Mouse (Mus musculus) midbrain, embryonic 11.5 days (tissue): ENCODE measurements at regions not wholly inside any gene's neighbourhood (a gene's known extent, or its start where the extent isn't known, plus 50 kb on each side); places are given as distances from the start of the nearest gene placed in this dataset.
A peak's percentile ranks its signal among the peaks of the same experiment; 100 is the strongest.
"Not testable (repeated sequence)": the region's sequence is repeated elsewhere in the genome, so short reads cannot be mapped to it uniquely, and the experiment has no call there.

ENCODE experiments used
- ATAC-seq: fragments of 200-750 bp; cut with Nextera tagmentation; 2 replicates; pipeline ENCODE4 v1.8.0; 2017; ENCODE audit warnings: moderate TSS enrichment, moderate library complexity; ENCODE audit not compliant: low FRiP score
- DNase-seq: peaks from one replicate; pipeline ENCODE4 v3.0.0; 2015; ENCODE audit warnings: low spot score; ENCODE audit errors: missing footprints
- H3K27ac ChIP-seq: fragments of 300-500 bp; sonication (generic); 2 replicates; pipeline ENCODE4 v1.5.1; 2014; ENCODE audit warnings: low read depth, low read length
- H3K27me3 ChIP-seq: fragments of 300-500 bp; sonication (generic); 2 replicates; pipeline ENCODE4 v1.6.1; 2014; ENCODE audit warnings: mild to moderate bottlenecking, low read length, moderate library complexity, mixed read lengths; ENCODE audit not compliant: control insufficient read depth, insufficient read depth
- H3K36me3 ChIP-seq: fragments of 300-500 bp; sonication (generic); 2 replicates; pipeline ENCODE4 v1.6.1; 2014; ENCODE audit warnings: mild to moderate bottlenecking, low read length, moderate library complexity, mixed read lengths; ENCODE audit not compliant: control insufficient read depth, insufficient read depth
- H3K4me1 ChIP-seq: fragments of 300-500 bp; sonication (generic); 2 replicates; pipeline ENCODE4 v1.6.1; 2014; ENCODE audit warnings: low read length; ENCODE audit not compliant: control insufficient read depth, insufficient read depth
- H3K4me2 ChIP-seq: fragments of 300-500 bp; sonication (generic); 2 replicates; pipeline ENCODE4 v1.6.1; 2014; ENCODE audit warnings: mild to moderate bottlenecking, moderate library complexity
- H3K4me3 ChIP-seq: fragments of 300-500 bp; sonication (generic); 2 replicates; pipeline ENCODE4 v1.5.1; 2014; ENCODE audit warnings: low read depth, low read length
- H3K9ac ChIP-seq: fragments of 300-500 bp; sonication (generic); 2 replicates; pipeline ENCODE4 v1.6.1; 2014; ENCODE audit warnings: low read length
- H3K9me3 ChIP-seq: fragments of 300-500 bp; sonication (generic); 2 replicates; pipeline ENCODE4 v1.6.1; 2016; ENCODE audit warnings: low read length; ENCODE audit not compliant: control insufficient read depth
- WGBS: fragments of 180-500 bp; shearing (Covaris S2); extraction: QIAGEN DNeasy Blood & Tissue Kit; methylation state at CpG from one replicate; pipeline ENCODE4 v1.1.7; 2014; 5-methylcytosine and 5-hydroxymethylcytosine counted together

DNA sequence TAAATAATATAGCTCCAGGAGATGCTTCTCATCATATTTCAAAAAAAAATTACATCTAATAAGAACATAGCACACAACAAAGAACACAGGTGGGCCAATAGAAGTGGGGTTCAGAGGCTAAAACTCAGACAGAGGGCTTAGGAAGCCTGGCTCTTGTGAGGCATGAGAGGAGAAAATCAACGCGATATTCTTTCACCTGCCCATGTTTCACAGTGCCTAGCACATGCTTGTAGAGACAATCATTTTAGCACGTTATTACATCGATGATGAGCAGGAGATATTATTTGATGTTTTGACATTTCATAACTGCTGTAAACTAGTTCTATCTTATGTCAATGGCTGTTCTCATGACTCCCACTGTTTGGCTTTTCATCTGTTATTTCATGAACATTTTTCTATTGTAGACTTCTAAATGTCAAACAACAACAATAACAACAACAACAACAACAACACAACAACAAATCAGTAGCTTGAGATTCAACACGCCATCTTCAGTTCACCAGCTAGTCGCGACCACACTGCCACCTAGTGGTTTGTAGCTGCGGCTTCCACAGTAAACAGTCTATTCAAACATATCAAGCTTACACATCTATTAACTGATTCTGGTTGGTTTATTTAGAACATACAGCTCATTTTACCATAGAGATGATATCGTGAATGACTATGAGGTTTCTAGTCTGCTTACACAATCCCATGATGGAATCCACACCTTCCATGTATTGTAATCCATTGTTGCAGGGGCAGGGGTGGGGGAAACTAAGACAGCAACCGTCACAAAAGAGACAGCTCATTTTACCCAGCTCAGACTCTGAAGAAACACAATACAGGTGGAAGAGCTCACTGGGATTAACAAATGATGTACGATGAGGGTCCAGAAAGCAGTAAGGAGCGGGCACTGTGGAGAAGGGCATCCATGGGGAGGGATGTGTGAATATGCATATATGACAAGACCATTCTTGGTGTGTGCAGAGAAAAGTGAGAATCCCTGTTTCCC lies 60.5 kb upstream of the Tmem200a start:
- WGBS: 33% methylated on average over 12 of the region's 12 CpGs

GRCm38 (mm10) chr10:26152586-26152985 lies 73.7 kb upstream of the Tmem200a start:
- no peak overlapping the region for H3K4me2 ChIP-seq
- no peak overlapping the region for H3K9ac ChIP-seq
- ATAC-seq (no peak), DNase-seq (no peak)
- no peaks in the 10 kb centered on the region for H3K9me3 ChIP-seq
- WGBS: 78% methylated on average over 2 of the region's 2 CpGs
- H3K27ac ChIP-seq: no peak overlapping the region
- H3K4me3 ChIP-seq: no peak overlapping the region
- H3K36me3 ChIP-seq: no peaks in the 10 kb centered on the region
- H3K4me1 ChIP-seq: no peaks in the 10 kb centered on the region
- no peaks in the 10 kb centered on the region for H3K27me3 ChIP-seq

More for the DNA sequence above, 60.5 kb upstream of the Tmem200a start:
- no peaks in the 10 kb centered on the region for H3K4me1 ChIP-seq
- ATAC-seq: peak; percentile 81
- H3K27ac ChIP-seq: no peak overlapping the region
- H3K27me3 ChIP-seq: no peaks in the 10 kb centered on the region
- no peaks in the 10 kb centered on the region for H3K36me3 ChIP-seq
- H3K4me3 ChIP-seq: no peak overlapping the region
- no peak overlapping the region for H3K9ac ChIP-seq
- H3K9me3 ChIP-seq: no peaks in the 10 kb centered on the region
- H3K4me2 ChIP-seq: no peak overlapping the region
- DNase-seq: peak; percentile 92

DNA sequence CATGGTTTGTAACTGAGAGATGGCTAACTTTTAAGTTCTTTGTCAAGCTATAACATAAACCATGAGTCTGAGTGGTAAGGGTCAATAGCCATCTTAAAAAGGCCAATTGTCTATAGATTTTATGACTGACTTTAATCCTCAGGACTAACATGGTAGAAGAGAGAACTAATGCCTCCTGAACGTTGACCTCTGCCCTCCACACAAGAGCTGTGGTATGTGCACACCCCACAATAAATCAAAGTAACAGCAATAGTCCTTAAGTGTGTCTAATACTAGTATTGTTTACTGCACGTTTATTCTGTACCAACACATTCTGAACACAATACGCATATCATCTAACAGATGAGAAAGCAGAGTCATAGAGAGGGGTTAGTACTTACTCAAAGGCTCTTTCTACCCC lies 70.7 kb upstream of the Samd3 start:
- DNase-seq (no peak), ATAC-seq (0 out of 2 replicates have a peak, but pooled peaks have one; percentile 19)
- Histone ChIP-seq H3K27ac (no peak overlapping the region), H3K4me3 (no peak overlapping the region), H3K27me3 (no peaks in the 10 kb centered on the region), H3K36me3 (no peaks in the 10 kb centered on the region), H3K4me1 (no peaks in the 10 kb centered on the region), H3K4me2 (no peak overlapping the region), H3K9ac (no peak overlapping the region), H3K9me3 (no peaks in the 10 kb centered on the region)
- WGBS: 37% methylated on average over 3 of the region's 3 CpGs

DNA sequence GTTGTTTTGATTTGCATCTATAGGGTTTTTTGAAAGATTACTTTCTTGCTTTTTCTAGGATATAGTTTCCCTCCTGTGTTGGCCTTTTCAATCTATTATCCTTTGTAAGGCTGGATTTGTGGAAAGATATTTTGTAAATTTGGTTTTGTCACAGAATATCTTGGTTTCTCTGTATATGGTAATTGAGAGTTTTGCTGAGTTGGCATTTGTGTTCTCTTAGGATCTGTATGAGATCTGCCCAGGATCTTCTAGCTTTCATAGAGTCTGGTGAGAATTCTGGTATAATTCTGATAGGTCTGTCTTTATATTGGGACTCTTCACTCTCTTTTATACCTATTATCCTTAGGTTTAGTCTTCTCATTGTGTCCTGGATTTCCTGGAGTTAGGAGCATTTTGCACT lies 68.4 kb upstream of the Samd3 start:
- not testable (repeated sequence) for H3K4me1 ChIP-seq, H3K4me3 ChIP-seq

GRCm38 (mm10) chr10:26164531-26164930 lies 65.0 kb upstream of the Samd3 start:
- no peak overlapping the region for H3K27ac ChIP-seq
- H3K9ac ChIP-seq: no peak overlapping the region
- no peak overlapping the region for H3K4me3 ChIP-seq
- WGBS: 77% methylated on average over 2 of the region's 2 CpGs
- no peaks in the 10 kb centered on the region for H3K9me3 ChIP-seq
- no peak overlapping the region for H3K4me2 ChIP-seq
- H3K27me3 ChIP-seq: no peaks in the 10 kb centered on the region
- no peak for DNase-seq
- no peaks in the 10 kb centered on the region for H3K4me1 ChIP-seq
- no peak for ATAC-seq
- no peaks in the 10 kb centered on the region for H3K36me3 ChIP-seq

More for the DNA sequence above, 68.4 kb upstream of the Samd3 start:
- H3K36me3 ChIP-seq, H3K9me3 ChIP-seq, H3K27me3 ChIP-seq, ATAC-seq, H3K9ac ChIP-seq, H3K27ac ChIP-seq, DNase-seq, H3K4me2 ChIP-seq: not testable (repeated sequence)

- Histone ChIP-seq H3K4me3 (no peak overlapping the region), H3K27me3 (no peaks in the 10 kb centered on the region), H3K9me3 (no peaks in the 10 kb centered on the region), H3K4me1 (no peaks in the 10 kb centered on the region), H3K27ac (no peak overlapping the region), H3K36me3 (no peaks in the 10 kb centered on the region), H3K9ac (no peak overlapping the region), H3K4me2 (no peak overlapping the region)
- ATAC-seq (no peak), DNase-seq (no peak)
- WGBS: 86% methylated on average over 1 of the region's 1 CpGs
These were observed 51.9 kb upstream of the Samd3 start for GRCm38 (mm10) chr10:26177591-26177990.

DNA sequence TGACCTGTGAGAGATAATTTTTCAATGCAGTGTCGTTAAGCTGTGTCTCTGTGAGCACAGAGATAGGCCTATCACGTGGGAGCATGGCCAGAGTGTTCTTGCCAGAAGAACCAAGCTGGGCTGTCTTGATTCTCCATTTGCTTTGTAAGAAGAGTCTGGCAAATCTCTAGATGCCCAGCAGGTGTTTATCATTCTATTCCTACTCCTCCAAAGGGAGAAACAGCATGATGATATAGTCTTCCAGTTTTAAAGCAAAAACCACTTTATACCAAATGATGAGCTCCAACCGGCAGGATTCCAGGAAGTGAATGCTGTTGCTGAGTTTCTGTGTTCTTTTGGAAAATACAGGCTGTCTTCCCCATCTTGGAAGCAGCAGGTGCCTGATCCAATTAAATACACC lies 51.2 kb upstream of the Samd3 start:
- Histone ChIP-seq H3K4me1 (no peaks in the 10 kb centered on the region), H3K9ac (no peak overlapping the region), H3K9me3 (no peaks in the 10 kb centered on the region), H3K4me3 (no peak overlapping the region), H3K27me3 (no peaks in the 10 kb centered on the region), H3K27ac (no peak overlapping the region), H3K4me2 (no peak overlapping the region), H3K36me3 (no peaks in the 10 kb centered on the region)
- DNase-seq (no peak), ATAC-seq (no peak)
- 82% methylated on average over 3 of the region's 3 CpGs for WGBS
